Mouse (Mus musculus) neural tube, embryonic 11.5 days (tissue): ENCODE data around the gene Acss2. TPM values are rescaled to one million over a fixed set of nuclear protein-coding genes. Genes with fewer than 3 reads are reported as not detected.

Source experiments
- ATAC-seq: fragments of 200-750 bp; cut with Nextera tagmentation; 2 replicates; pipeline ENCODE4 v1.8.0; 2017; ENCODE audit warnings: moderate number of reproducible peaks, mild to moderate bottlenecking, moderate TSS enrichment, moderate library complexity; ENCODE audit not compliant: insufficient read depth, low FRiP score, low TSS enrichment
- DNase-seq: peaks from one replicate; pipeline ENCODE4 v3.0.0-alpha.2; 2015; ENCODE audit warnings: low spot score
- H3K27ac ChIP-seq: fragments of 300-500 bp; sonication (generic); 2 replicates; pipeline ENCODE4 v1.5.1; 2014; ENCODE audit warnings: low read depth, mild to moderate bottlenecking, low read length
- H3K27me3 ChIP-seq: fragments of 300-500 bp; sonication (generic); 2 replicates; pipeline ENCODE4 v1.6.1; 2014; ENCODE audit warnings: mild to moderate bottlenecking, low read length, mixed read lengths; ENCODE audit not compliant: control insufficient read depth, insufficient read depth
- H3K36me3 ChIP-seq: fragments of 300-500 bp; sonication (generic); 2 replicates; pipeline ENCODE4 v1.6.1; 2014; ENCODE audit warnings: mild to moderate bottlenecking, low read length, moderate library complexity, mixed read lengths; ENCODE audit not compliant: control insufficient read depth, insufficient read depth
- H3K4me1 ChIP-seq: fragments of 300-500 bp; sonication (generic); 2 replicates; pipeline ENCODE4 v1.6.1; 2014; ENCODE audit warnings: low read length, mixed read lengths; ENCODE audit not compliant: control insufficient read depth, insufficient read depth
- H3K4me2 ChIP-seq: fragments of 300-500 bp; sonication (generic); 2 replicates; pipeline ENCODE4 v1.6.1; 2014; ENCODE audit warnings: low read depth, mild to moderate bottlenecking, moderate library complexity
- H3K4me3 ChIP-seq: fragments of 300-500 bp; sonication (generic); 2 replicates; pipeline ENCODE4 v1.5.1; 2014; ENCODE audit warnings: low read depth, low read length
- H3K9ac ChIP-seq: fragments of 300-500 bp; sonication (generic); 2 replicates; pipeline ENCODE4 v1.6.1; 2014; ENCODE audit warnings: mild to moderate bottlenecking, low read length
- H3K9me3 ChIP-seq: fragments of 300-500 bp; sonication (generic); 2 replicates; pipeline ENCODE4 v1.6.1; 2016; ENCODE audit warnings: low read length; ENCODE audit not compliant: control insufficient read depth
- WGBS: fragments of 180-500 bp; shearing (Covaris S2); extraction: QIAGEN DNeasy Blood & Tissue Kit; methylation state at CpG from one replicate; pipeline ENCODE4 v1.1.7; 2014; 5-methylcytosine and 5-hydroxymethylcytosine counted together
- polyA plus RNA-seq: library from polyadenylated mRNA; unstranded; fragments of >200 nt; fragmentation: Nextera tagmentation; extraction: Ambion mirVana; gene quantifications from 2 replicates; pipeline ENCODE4 v1.2.1, GENCODE M21; 2014

Gene Acss2
- polyA plus RNA-seq, 1 experiment from 2014 or later = 28.8 TPM

- ATAC-seq (no peak), DNase-seq (no peak)
- WGBS = 77% methylated on average over 4 of the region's 4 CpGs
- no peaks in the 10 kb centered on the region for H3K36me3 ChIP-seq
- H3K27me3 ChIP-seq = no peaks in the 10 kb centered on the region
- no peaks in the 10 kb centered on the region for H3K9me3 ChIP-seq
- no peaks in the 10 kb centered on the region for H3K4me1 ChIP-seq
- H3K4me2 ChIP-seq = no peak overlapping the region
- H3K4me3 ChIP-seq = no peak overlapping the region
- H3K9ac ChIP-seq = no peak overlapping the region
- H3K27ac ChIP-seq = no peak overlapping the region
Observed at GRCm38 (mm10) chr2:155606360-155606759, 88.6 kb downstream of the Acss2 start.

GRCm38 (mm10) chr2:155610978-155611377 is 93.2 kb downstream of the Acss2 start, which contains the start of gene Myh7b:
Gene Myh7b (plus strand): TSS chr2:155611212.
- WGBS = 36% methylated on average over 4 of the region's 4 CpGs
- no peak for ATAC-seq
- Histone ChIP-seq H3K27me3 (no peaks in the 10 kb centered on the region), H3K9ac (no peak within 1 kb of the TSS), H3K27ac (no peak within 1 kb of the TSS), H3K4me2 (no peak within 1 kb of the TSS), H3K9me3 (no peaks in the 10 kb centered on the region), H3K36me3 (no peaks in the 10 kb centered on the region), H3K4me3 (no peak within 1 kb of the TSS), H3K4me1 (no peaks in the 10 kb centered on the region)
- no peak for DNase-seq

GRCm38 (mm10) chr2:155611834-155612550 is 94.2 kb downstream of the Acss2 start:
- Histone ChIP-seq H3K4me1 (no peaks in the 10 kb centered on the region), H3K4me2 (no peak overlapping the region), H3K27me3 (no peaks in the 10 kb centered on the region), H3K4me3 (no peak overlapping the region), H3K36me3 (no peaks in the 10 kb centered on the region), H3K27ac (no peak overlapping the region), H3K9ac (no peak overlapping the region), H3K9me3 (no peaks in the 10 kb centered on the region)
- ATAC-seq (no peak), DNase-seq (no peak)
- 85% methylated on average over 9 of the region's 9 CpGs for WGBS

GRCm38 (mm10) chr2:155613326-155613755 is 95.6 kb downstream of the Acss2 start:
- H3K9ac ChIP-seq = 0 out of 2 replicates have a peak overlapping the region, but pooled peaks have one; percentile 23
- ATAC-seq = no peak
- no peak overlapping the region for H3K27ac ChIP-seq

GRCm38 (mm10) chr2:155613953-155614352 is 96.2 kb downstream of the Acss2 start:
- H3K9me3 ChIP-seq = no peaks in the 10 kb centered on the region
- no peaks in the 10 kb centered on the region for H3K27me3 ChIP-seq
- H3K4me2 ChIP-seq = peak overlapping the region; percentile 39; the same call in 1 of the 2 replicates
- DNase-seq (no peak), ATAC-seq (no peak)
- no peak overlapping the region for H3K27ac ChIP-seq
- H3K4me3 ChIP-seq = no peak overlapping the region
- H3K4me1 ChIP-seq = no peaks in the 10 kb centered on the region
- 69% methylated on average over 8 of the region's 8 CpGs for WGBS
- no peaks in the 10 kb centered on the region for H3K36me3 ChIP-seq
- no peak overlapping the region for H3K9ac ChIP-seq

More at GRCm38 (mm10) chr2:155613326-155613755, 95.6 kb downstream of the Acss2 start:
- Histone ChIP-seq H3K36me3 (no peaks in the 10 kb centered on the region), H3K4me3 (peak overlapping the region; percentile 12; the same call in 1 of the 2 replicates), H3K4me2 (peak overlapping the region; percentile 39), H3K27me3 (no peaks in the 10 kb centered on the region), H3K4me1 (no peaks in the 10 kb centered on the region), H3K9me3 (no peaks in the 10 kb centered on the region)
- 6% methylated on average over 19 of the region's 20 CpGs for WGBS
- peak; percentile 66 for DNase-seq

- Histone ChIP-seq H3K27me3 (no peaks in the 10 kb centered on the region), H3K4me1 (no peaks in the 10 kb centered on the region), H3K4me3 (no peak overlapping the region), H3K27ac (no peak overlapping the region), H3K36me3 (no peaks in the 10 kb centered on the region), H3K4me2 (no peak overlapping the region), H3K9ac (no peak overlapping the region), H3K9me3 (no peaks in the 10 kb centered on the region)
- DNase-seq (no peak), ATAC-seq (no peak)
- 64% methylated on average over 6 of the region's 6 CpGs for WGBS
Observed at GRCm38 (mm10) chr2:155616971-155617370, 99.2 kb downstream of the Acss2 start.

GRCm38 (mm10) chr2:155619817-155620216 is 102.1 kb downstream of the Acss2 start:
- Histone ChIP-seq H3K9me3 (no peaks in the 10 kb centered on the region), H3K4me3 (no peak overlapping the region), H3K27ac (no peak overlapping the region), H3K4me1 (no peaks in the 10 kb centered on the region), H3K4me2 (no peak overlapping the region), H3K36me3 (no peaks in the 10 kb centered on the region), H3K27me3 (no peaks in the 10 kb centered on the region), H3K9ac (no peak overlapping the region)
- 17% methylated on average over 8 of the region's 8 CpGs for WGBS
- DNase-seq (peak; percentile 87), ATAC-seq (peak; percentile 31; the same call in 1 of the 2 replicates)

- Histone ChIP-seq H3K36me3 (no peaks in the 10 kb centered on the region), H3K27ac (no peak overlapping the region), H3K4me2 (no peak overlapping the region), H3K9ac (no peak overlapping the region), H3K9me3 (no peaks in the 10 kb centered on the region), H3K4me1 (no peaks in the 10 kb centered on the region), H3K27me3 (peaks cover 4% of the 10 kb centered on the region; the same call in 1 of the 2 replicates), H3K4me3 (no peak overlapping the region)
- WGBS = 28% methylated on average over 10 of the region's 11 CpGs
- DNase-seq (no peak), ATAC-seq (no peak)
Observed at GRCm38 (mm10) chr2:155622606-155623005, 104.9 kb downstream of the Acss2 start.

- ATAC-seq = no peak
- 90% methylated on average over 6 of the region's 6 CpGs for WGBS
Observed at GRCm38 (mm10) chr2:155623996-155624395, 106.2 kb downstream of the Acss2 start.

More at GRCm38 (mm10) chr2:155623996-155624395, 106.2 kb downstream of the Acss2 start:
- H3K4me1 ChIP-seq = no peaks in the 10 kb centered on the region
- H3K27me3 ChIP-seq = peaks cover 18% of the 10 kb centered on the region
- no peak overlapping the region for H3K27ac ChIP-seq
- no peaks in the 10 kb centered on the region for H3K9me3 ChIP-seq
- no peak overlapping the region for H3K4me3 ChIP-seq
- H3K36me3 ChIP-seq = no peaks in the 10 kb centered on the region
- H3K9ac ChIP-seq = no peak overlapping the region
- DNase-seq = no peak
- H3K4me2 ChIP-seq = no peak overlapping the region
